Mouse (Mus musculus): ENCODE measurements around the gene Cbx4. TPM values are rescaled to one million over a fixed set of nuclear protein-coding genes. Genes with fewer than 3 reads are reported as not detected.

Cbx4 gene
- polyA plus RNA-seq, 1 experiment, result 9.3 TPM

GRCm38 (mm10) chr11:119043761-119044550 is 42.1 kb downstream of the Cbx4 start:
- Histone ChIP-seq H3K27me3 (replicated peaks; ENCODE audit: control insufficient read depth, insufficient read depth, low read length) (peaks cover 9% of the 10 kb centered on the region), H3K4me1 (ENCODE audit: control insufficient read depth, insufficient read depth, low read length) (peaks cover 26% of the 10 kb centered on the region), H3K27ac (ENCODE audit: insufficient read depth, low read depth, low read length) (no peak overlapping the region), H3K36me3 (ENCODE audit: control insufficient read depth, insufficient read depth, low read length) (no peaks in the 10 kb centered on the region), H3K4me3 (ENCODE audit: insufficient read depth, low read depth, low read length) (no peak overlapping the region)
- DNase-seq, result no peak
- peak; percentile 57 for TF ChIP-seq CTCF (conservative IDR thresholded peaks at IDR 0.05; ENCODE audit: insufficient read depth, insufficient read length, low read depth, low read length)
- TF ChIP-seq POLR2A (IDR thresholded peaks at IDR 0.05; ENCODE audit: low read depth, low read length), result no peak
- WGBS, result 15% methylated on average over 10 of the region's 10 CpGs

- Histone ChIP-seq H3K4me1 (ENCODE audit: control insufficient read depth, insufficient read depth, low read length) (peaks cover 26% of the 10 kb centered on the region), H3K27ac (ENCODE audit: insufficient read depth, low read depth, low read length) (no peak overlapping the region), H3K4me3 (ENCODE audit: insufficient read depth, low read depth, low read length) (no peak overlapping the region), H3K36me3 (ENCODE audit: control insufficient read depth, insufficient read depth, low read length) (no peaks in the 10 kb centered on the region), H3K27me3 (replicated peaks; ENCODE audit: control insufficient read depth, insufficient read depth, low read length) (peaks cover 9% of the 10 kb centered on the region)
- no peak for DNase-seq
- TF ChIP-seq CTCF (conservative IDR thresholded peaks at IDR 0.05; ENCODE audit: insufficient read depth, insufficient read length, low read depth, low read length) (no peak), POLR2A (IDR thresholded peaks at IDR 0.05; ENCODE audit: low read depth, low read length) (no peak)
- WGBS, result 20% methylated on average over 4 of the region's 4 CpGs
These were observed 42.8 kb downstream of the Cbx4 start for GRCm38 (mm10) chr11:119043273-119043540.

- Histone ChIP-seq H3K36me3 (ENCODE audit: control insufficient read depth, insufficient read depth, low read length) (no peaks in the 10 kb centered on the region), H3K4me3 (ENCODE audit: insufficient read depth, low read depth, low read length) (no peak overlapping the region), H3K4me1 (ENCODE audit: control insufficient read depth, insufficient read depth, low read length) (peaks cover 26% of the 10 kb centered on the region), H3K27me3 (replicated peaks; ENCODE audit: control insufficient read depth, insufficient read depth, low read length) (peaks cover 9% of the 10 kb centered on the region), H3K27ac (ENCODE audit: insufficient read depth, low read depth, low read length) (no peak overlapping the region)
- WGBS, result 6% methylated on average over 52 of the region's 52 CpGs
- no peak for TF ChIP-seq POLR2A (IDR thresholded peaks at IDR 0.05; ENCODE audit: low read depth, low read length)
- no peak for TF ChIP-seq CTCF (conservative IDR thresholded peaks at IDR 0.05; ENCODE audit: insufficient read depth, insufficient read length, low read depth, low read length)
- DNase-seq, result no peak
These were observed 43.4 kb downstream of the Cbx4 start for GRCm38 (mm10) chr11:119042466-119043272.

- Histone ChIP-seq H3K27ac (ENCODE audit: insufficient read depth, low read depth, low read length) (no peak overlapping the region), H3K36me3 (ENCODE audit: control insufficient read depth, insufficient read depth, low read length) (no peaks in the 10 kb centered on the region), H3K27me3 (replicated peaks; ENCODE audit: control insufficient read depth, insufficient read depth, low read length) (peaks cover 9% of the 10 kb centered on the region), H3K4me1 (ENCODE audit: control insufficient read depth, insufficient read depth, low read length) (peaks cover 23% of the 10 kb centered on the region), H3K4me3 (ENCODE audit: insufficient read depth, low read depth, low read length) (no peak overlapping the region)
- no peak for TF ChIP-seq POLR2A (IDR thresholded peaks at IDR 0.05; ENCODE audit: low read depth, low read length)
- TF ChIP-seq CTCF (conservative IDR thresholded peaks at IDR 0.05; ENCODE audit: insufficient read depth, insufficient read length, low read depth, low read length), result no peak
- 3% methylated on average over 31 of the region's 31 CpGs for WGBS
- no peak for DNase-seq
These were observed 44.1 kb downstream of the Cbx4 start for GRCm38 (mm10) chr11:119041750-119042465.

GRCm38 (mm10) chr11:119041325-119041716 is 44.7 kb downstream of the Cbx4 start:
- peaks cover 18% of the 10 kb centered on the region; the same call in 1 of the 2 replicates for H3K4me1 ChIP-seq (ENCODE audit: control insufficient read depth, insufficient read depth, low read length)
- no peak for TF ChIP-seq CTCF (conservative IDR thresholded peaks at IDR 0.05; ENCODE audit: insufficient read depth, insufficient read length, low read depth, low read length)
- no peak for TF ChIP-seq POLR2A (IDR thresholded peaks at IDR 0.05; ENCODE audit: low read depth, low read length)
- peaks cover 9% of the 10 kb centered on the region for H3K27me3 ChIP-seq (replicated peaks; ENCODE audit: control insufficient read depth, insufficient read depth, low read length)
- no peaks in the 10 kb centered on the region for H3K36me3 ChIP-seq (ENCODE audit: control insufficient read depth, insufficient read depth, low read length)
- DNase-seq, result no peak
- H3K27ac ChIP-seq (ENCODE audit: insufficient read depth, low read depth, low read length), result no peak overlapping the region
- under 1% methylated on average over 31 of the region's 31 CpGs for WGBS
- peak overlapping the region; percentile 64 for H3K4me3 ChIP-seq (ENCODE audit: insufficient read depth, low read depth, low read length)

GRCm38 (mm10) chr11:119040600-119041324 is 45.3 kb downstream of the Cbx4 start, which contains the start of gene Cbx8:
Gene Cbx8 (minus strand): TSS chr11:119040969.
- under 1% methylated on average over 63 of the region's 63 CpGs for WGBS
- H3K27me3 ChIP-seq (replicated peaks; ENCODE audit: control insufficient read depth, insufficient read depth, low read length), result peaks cover 9% of the 10 kb centered on the region
- peaks cover 18% of the 10 kb centered on the region; the same call in 1 of the 2 replicates for H3K4me1 ChIP-seq (ENCODE audit: control insufficient read depth, insufficient read depth, low read length)
- H3K36me3 ChIP-seq (ENCODE audit: control insufficient read depth, insufficient read depth, low read length), result no peaks in the 10 kb centered on the region
- DNase-seq, result peak; percentile 100
- H3K27ac ChIP-seq (ENCODE audit: insufficient read depth, low read depth, low read length), result peak within 1 kb of the TSS; percentile 81
- TF ChIP-seq CTCF (conservative IDR thresholded peaks at IDR 0.05; ENCODE audit: insufficient read depth, insufficient read length, low read depth, low read length) (no peak), POLR2A (IDR thresholded peaks at IDR 0.05; ENCODE audit: low read depth, low read length) (peak; percentile 48)
- H3K4me3 ChIP-seq (ENCODE audit: insufficient read depth, low read depth, low read length), result peak within 1 kb of the TSS; percentile 79
